Mouse (Mus musculus): ENCODE results near the gene Ralgapa2.

GRCm38 (mm10) chr2:146443291-146443875 lies 68.8 kb downstream of the Ralgapa2 start:
- TF ChIP-seq CTCF (IDR thresholded peaks at IDR 0.05; ENCODE audit: borderline replicate concordance, control insufficient read depth, extremely low read depth, insufficient read depth, low read length, poor library complexity) (no peak), POLR2A (IDR thresholded peaks at IDR 0.05; ENCODE audit: control insufficient read depth, extremely low read depth, insufficient read depth, low read length, poor library complexity) (no peak)
